Mouse (Mus musculus) lung, adult 2 months (tissue): ENCODE data around the gene Abcd1.

Experiments
- CTCF ChIP-seq: fragments of 200-500 bp; IDR thresholded peaks from 2 replicates; pipeline ENCODE4 v1.5.1; 2011; ENCODE audit warnings: mild to moderate bottlenecking, low read length, control low read depth; ENCODE audit not compliant: insufficient read depth
- POLR2A ChIP-seq: fragments of 200-500 bp; IDR thresholded peaks from 2 replicates; pipeline ENCODE4 v1.6.1; 2011; ENCODE audit warnings: low read depth, mild to moderate bottlenecking, control low read depth, low read length, borderline replicate concordance; ENCODE audit errors: extremely low read depth

- TF ChIP-seq POLR2A, result peak; percentile 77; the same call in 1 of the 2 replicates
- TF ChIP-seq CTCF, result no peak
These were observed 530 bp downstream of the Abcd1 start for GRCm38 (mm10) chrX:73716709-73717545.
